Mouse (Mus musculus): ENCODE measurements at regions not wholly inside any gene's neighbourhood (a gene's known extent, or its start where the extent isn't known, plus 50 kb on each side); places are given as distances from the start of the nearest gene placed in this dataset.

DNA sequence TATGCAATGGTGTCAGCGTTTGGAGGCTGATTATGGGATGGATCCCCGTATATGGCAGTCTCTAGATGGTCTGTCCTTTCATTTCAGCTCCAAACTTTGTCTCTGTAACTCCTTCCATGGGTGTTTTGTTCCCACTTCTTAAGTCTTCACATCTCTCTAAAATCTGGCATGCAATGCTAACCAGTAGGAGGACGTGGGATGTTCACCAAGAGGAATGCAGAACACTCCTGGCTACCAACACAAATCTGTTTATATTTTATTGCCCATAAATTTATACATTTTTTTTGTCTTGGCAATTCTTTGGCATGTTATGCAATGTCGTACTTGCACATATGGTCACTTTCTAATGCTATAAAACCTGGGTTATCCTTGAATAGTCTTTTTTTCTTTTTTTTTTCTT lies 135.0 kb downstream of the Kif2b start:
- no peak for TF ChIP-seq CTCF (IDR thresholded peaks at IDR 0.05; ENCODE audit: insufficient read depth, low read length)
- no peak for TF ChIP-seq POLR2A (IDR thresholded peaks at IDR 0.05; ENCODE audit: borderline replicate concordance, extremely low read depth, low read depth, low read length)
